8 mouse cellular contexts compared by ENCODE assay signal in genomic region chrX:12090871-12091404, GRCm38 (mm10).
A peak's percentile ranks its signal among the peaks of the same experiment; 100 is the strongest.
DNase-seq lines count a peak whose midpoint lies in the region; ATAC-seq and TF ChIP-seq lines count a peak whose summit lies in the region.

No protein-coding gene starts in this region.

- H3K27me3 ChIP-seq in E14TG2a.4 (ENCODE audit: insufficient read depth, low read length) = peaks cover 80% of the 10 kb centered on the region
- H3K27me3 ChIP-seq in forebrain, embryonic 16.5 days (replicated peaks; ENCODE audit: control insufficient read depth, insufficient read depth, low read length) = peaks cover 14% of the 10 kb centered on the region; the same call in 1 of the 2 replicates
- peaks cover 59% of the 10 kb centered on the region for H3K27me3 ChIP-seq in lung, embryonic 16.5 days (ENCODE audit: control insufficient read depth, insufficient read depth, low read depth, low read length)

- peak; percentile 37; the same call in 1 of the 2 replicates for ATAC-seq in cerebellum, adult (ENCODE audit: insufficient number of reproducible peaks, low FRiP score, low TSS enrichment)
- ATAC-seq in forebrain, embryonic 16.5 days = peak; percentile 58
- peak; percentile 71 for ATAC-seq in lung, embryonic 16.5 days (ENCODE audit: low read depth)

- WGBS in forebrain, embryonic 16.5 days = 3% methylated on average over 34 of the region's 47 CpGs
- 3% methylated on average over 25 of the region's 47 CpGs for WGBS in lung, embryonic 16.5 days

- H3K4me1 ChIP-seq in E14TG2a.4 (replicated peaks; ENCODE audit: low read depth, low read length) = peaks cover 25% of the 10 kb centered on the region
- H3K4me1 ChIP-seq in forebrain, embryonic 16.5 days (replicated peaks; ENCODE audit: control insufficient read depth, insufficient read depth, low read length) = peaks cover 28% of the 10 kb centered on the region
- H3K4me1 ChIP-seq in lung, embryonic 16.5 days (replicated peaks; ENCODE audit: control insufficient read depth, insufficient read depth, low read length) = peaks cover 23% of the 10 kb centered on the region

- peak overlapping the region; percentile 80 for H3K4me2 ChIP-seq in forebrain, embryonic 16.5 days (ENCODE audit: low read length)
- peak overlapping the region; percentile 85 for H3K4me2 ChIP-seq in lung, embryonic 16.5 days (ENCODE audit: low read depth, low read length)

- H3K9me3 ChIP-seq in E14TG2a.4 (ENCODE audit: low read length) = no peaks in the 10 kb centered on the region
- no peaks in the 10 kb centered on the region for H3K9me3 ChIP-seq in forebrain, embryonic 16.5 days (ENCODE audit: control insufficient read depth, low read length)
- H3K9me3 ChIP-seq in lung, embryonic 16.5 days (ENCODE audit: control insufficient read depth, low read length) = no peaks in the 10 kb centered on the region; the same call in 1 of the 2 replicates

- peak overlapping the region; percentile 95 for H3K27ac ChIP-seq in forebrain, embryonic 16.5 days (ENCODE audit: low read length)
- peak overlapping the region; percentile 72; the same call in 1 of the 2 replicates for H3K27ac ChIP-seq in layer of hippocampus, adult 2 months
- peak overlapping the region; percentile 95 for H3K27ac ChIP-seq in lung, embryonic 16.5 days (ENCODE audit: low read length)

- no peaks in the 10 kb centered on the region for H3K36me3 ChIP-seq in E14TG2a.4 (ENCODE audit: insufficient read depth, low read length)
- no peaks in the 10 kb centered on the region for H3K36me3 ChIP-seq in forebrain, embryonic 16.5 days (ENCODE audit: control insufficient read depth, insufficient read depth)
- no peaks in the 10 kb centered on the region for H3K36me3 ChIP-seq in lung, embryonic 16.5 days (ENCODE audit: control insufficient read depth, insufficient read depth, low read length)

- no peak for TF ChIP-seq CTCF in E14TG2a.4 (conservative IDR thresholded peaks at IDR 0.05; ENCODE audit: low read length)
- TF ChIP-seq CTCF in layer of hippocampus, adult 2 months (conservative IDR thresholded peaks at IDR 0.05) = no peak

- peak overlapping the region; percentile 56 for H3K4me3 ChIP-seq in E14TG2a.4 (replicated peaks; ENCODE audit: low read length)
- H3K4me3 ChIP-seq in forebrain, embryonic 16.5 days (replicated peaks; ENCODE audit: low read length) = peak overlapping the region; percentile 52
- H3K4me3 ChIP-seq in layer of hippocampus, adult 2 months = peak overlapping the region; percentile 41
- peak overlapping the region; percentile 59 for H3K4me3 ChIP-seq in lung, embryonic 16.5 days (ENCODE audit: low read length)

- DNase-seq in heart, postnatal 4 days = peak; percentile 85
- DNase-seq in layer of hippocampus, adult 2 months (ENCODE audit: low spot score in 2 of 2) = no peak
- peak; percentile 38 for DNase-seq in ovary, postnatal 10 days (ENCODE audit: low spot score)
- peak; percentile 68 to 76 for DNase-seq in thymus, postnatal 36 days

- peak overlapping the region; percentile 65 for H3K9ac ChIP-seq in forebrain, embryonic 16.5 days (replicated peaks; ENCODE audit: low read depth, low read length)
- H3K9ac ChIP-seq in lung, embryonic 16.5 days (ENCODE audit: low read length) = peak overlapping the region; percentile 75

Comparison
In these comparisons a context has a peak if more than half of its experiments do, and no peak if none do; other contexts are left out.
1. DNase-seq: peak in heart, postnatal 4 days (single experiment), ovary, postnatal 10 days (single experiment) and thymus, postnatal 36 days (2 of 2); none in layer of hippocampus, adult 2 months (0 of 2).
2. Peak in every context shown above with its lines, with median percentiles within 50 percentile points of each other: H3K4me3 ChIP-seq, ATAC-seq and H3K27ac ChIP-seq.